Mouse (Mus musculus): ENCODE data around the gene Cdkal1. TPM values are rescaled to one million over a fixed set of nuclear protein-coding genes. Genes with fewer than 3 reads are reported as not detected.

Gene Cdkal1
- polyA plus RNA-seq, 1 experiment from 2014 or later, result 29.0 TPM

GRCm38 (mm10) chr13:29578621-29579020 lies 276.9 kb downstream of the Cdkal1 start:
- DNase-seq (ENCODE audit: low spot score) (no peak), ATAC-seq (ENCODE audit: low FRiP score) (no peak)
- Histone ChIP-seq H3K4me2 (replicated peaks; ENCODE audit: low read depth, low read length) (no peak overlapping the region), H3K27me3 (ENCODE audit: control insufficient read depth, insufficient read depth, low read length) (no peaks in the 10 kb centered on the region), H3K4me1 (replicated peaks; ENCODE audit: control insufficient read depth, insufficient read depth, low read length) (no peaks in the 10 kb centered on the region), H3K27ac (ENCODE audit: low read depth, low read length) (no peak overlapping the region), H3K9me3 (ENCODE audit: control insufficient read depth, low read length) (no peaks in the 10 kb centered on the region), H3K36me3 (ENCODE audit: control insufficient read depth, insufficient read depth, low read length) (no peaks in the 10 kb centered on the region), H3K9ac (ENCODE audit: low read depth, low read length) (no peak overlapping the region), H3K4me3 (ENCODE audit: low read depth, low read length) (no peak overlapping the region)
- 83% methylated on average over 3 of the region's 3 CpGs for whole genome bisulfite sequencing

GRCm38 (mm10) chr13:29574784-29575183 lies 280.7 kb downstream of the Cdkal1 start:
- 58% methylated on average over 1 of the region's 1 CpGs for WGBS
- DNase-seq (ENCODE audit: low spot score), result no peak
- H3K4me3 ChIP-seq (ENCODE audit: low read depth, low read length), result no peak overlapping the region
- H3K4me2 ChIP-seq (replicated peaks; ENCODE audit: low read depth, low read length), result no peak overlapping the region
- no peak overlapping the region for H3K9ac ChIP-seq (ENCODE audit: low read depth, low read length)
- H3K27me3 ChIP-seq (ENCODE audit: control insufficient read depth, insufficient read depth, low read length), result no peaks in the 10 kb centered on the region
- H3K36me3 ChIP-seq (ENCODE audit: control insufficient read depth, insufficient read depth, low read length), result no peaks in the 10 kb centered on the region
- no peak for ATAC-seq (ENCODE audit: low FRiP score)
- H3K4me1 ChIP-seq (replicated peaks; ENCODE audit: control insufficient read depth, insufficient read depth, low read length), result no peaks in the 10 kb centered on the region
- no peak overlapping the region for H3K27ac ChIP-seq (ENCODE audit: low read depth, low read length)
- H3K9me3 ChIP-seq (ENCODE audit: control insufficient read depth, low read length), result no peaks in the 10 kb centered on the region

GRCm38 (mm10) chr13:29572477-29572876 lies 283.0 kb downstream of the Cdkal1 start:
- no peak overlapping the region for H3K4me2 ChIP-seq (replicated peaks; ENCODE audit: low read depth, low read length)
- no peaks in the 10 kb centered on the region for H3K27me3 ChIP-seq (ENCODE audit: control insufficient read depth, insufficient read depth, low read length)
- no peak overlapping the region for H3K9ac ChIP-seq (ENCODE audit: low read depth, low read length)
- H3K36me3 ChIP-seq (ENCODE audit: control insufficient read depth, insufficient read depth, low read length), result no peaks in the 10 kb centered on the region
- H3K4me3 ChIP-seq (ENCODE audit: low read depth, low read length), result no peak overlapping the region
- 79% methylated on average over 2 of the region's 2 CpGs for WGBS
- H3K4me1 ChIP-seq (replicated peaks; ENCODE audit: control insufficient read depth, insufficient read depth, low read length), result no peaks in the 10 kb centered on the region
- no peak overlapping the region for H3K27ac ChIP-seq (ENCODE audit: low read depth, low read length)
- DNase-seq (ENCODE audit: low spot score) (no peak), ATAC-seq (ENCODE audit: low FRiP score) (no peak)
- H3K9me3 ChIP-seq (ENCODE audit: control insufficient read depth, low read length), result no peaks in the 10 kb centered on the region

GRCm38 (mm10) chr13:29565710-29566109 lies 289.8 kb downstream of the Cdkal1 start:
- H3K36me3 ChIP-seq (ENCODE audit: control insufficient read depth, insufficient read depth, low read length), result no peaks in the 10 kb centered on the region
- H3K4me1 ChIP-seq (replicated peaks; ENCODE audit: control insufficient read depth, insufficient read depth, low read length), result no peaks in the 10 kb centered on the region
- no peak overlapping the region for H3K4me3 ChIP-seq (ENCODE audit: low read depth, low read length)
- no peak for DNase-seq (ENCODE audit: low spot score)
- no peaks in the 10 kb centered on the region for H3K9me3 ChIP-seq (ENCODE audit: control insufficient read depth, low read length)
- no peak overlapping the region for H3K4me2 ChIP-seq (replicated peaks; ENCODE audit: low read depth, low read length)
- 77% methylated on average over 5 of the region's 5 CpGs for WGBS
- H3K9ac ChIP-seq (ENCODE audit: low read depth, low read length), result no peak overlapping the region
- ATAC-seq (ENCODE audit: low FRiP score), result no peak
- no peaks in the 10 kb centered on the region for H3K27me3 ChIP-seq (ENCODE audit: control insufficient read depth, insufficient read depth, low read length)
- H3K27ac ChIP-seq (ENCODE audit: low read depth, low read length), result no peak overlapping the region

GRCm38 (mm10) chr13:29559188-29559587 lies 296.3 kb downstream of the Cdkal1 start:
- no peak overlapping the region for H3K4me3 ChIP-seq (ENCODE audit: low read depth, low read length)
- ATAC-seq (ENCODE audit: low FRiP score) (no peak), DNase-seq (ENCODE audit: low spot score) (no peak)
- H3K36me3 ChIP-seq (ENCODE audit: control insufficient read depth, insufficient read depth, low read length), result no peaks in the 10 kb centered on the region
- 81% methylated on average over 3 of the region's 3 CpGs for WGBS
- H3K9ac ChIP-seq (ENCODE audit: low read depth, low read length), result no peak overlapping the region
- no peaks in the 10 kb centered on the region for H3K9me3 ChIP-seq (ENCODE audit: control insufficient read depth, low read length)
- no peak overlapping the region for H3K27ac ChIP-seq (ENCODE audit: low read depth, low read length)
- no peaks in the 10 kb centered on the region for H3K4me1 ChIP-seq (replicated peaks; ENCODE audit: control insufficient read depth, insufficient read depth, low read length)
- H3K4me2 ChIP-seq (replicated peaks; ENCODE audit: low read depth, low read length), result no peak overlapping the region
- no peaks in the 10 kb centered on the region for H3K27me3 ChIP-seq (ENCODE audit: control insufficient read depth, insufficient read depth, low read length)

GRCm38 (mm10) chr13:29555160-29555785 lies 300.2 kb downstream of the Cdkal1 start:
- Histone ChIP-seq H3K27me3 (ENCODE audit: control insufficient read depth, insufficient read depth, low read length) (no peaks in the 10 kb centered on the region), H3K36me3 (ENCODE audit: control insufficient read depth, insufficient read depth, low read length) (no peaks in the 10 kb centered on the region), H3K9ac (ENCODE audit: low read depth, low read length) (no peak overlapping the region), H3K27ac (ENCODE audit: low read depth, low read length) (no peak overlapping the region), H3K4me1 (replicated peaks; ENCODE audit: control insufficient read depth, insufficient read depth, low read length) (no peaks in the 10 kb centered on the region), H3K4me3 (ENCODE audit: low read depth, low read length) (no peak overlapping the region), H3K9me3 (ENCODE audit: control insufficient read depth, low read length) (no peaks in the 10 kb centered on the region), H3K4me2 (replicated peaks; ENCODE audit: low read depth, low read length) (no peak overlapping the region)
- 85% methylated on average over 9 of the region's 9 CpGs for WGBS
- ATAC-seq (ENCODE audit: low FRiP score), result no peak
- DNase-seq (ENCODE audit: low spot score), result no peak

- Histone ChIP-seq H3K4me1 (replicated peaks; ENCODE audit: control insufficient read depth, insufficient read depth, low read length) (no peaks in the 10 kb centered on the region), H3K27ac (ENCODE audit: low read depth, low read length) (no peak overlapping the region), H3K27me3 (ENCODE audit: control insufficient read depth, insufficient read depth, low read length) (no peaks in the 10 kb centered on the region), H3K4me3 (ENCODE audit: low read depth, low read length) (no peak overlapping the region), H3K36me3 (ENCODE audit: control insufficient read depth, insufficient read depth, low read length) (no peaks in the 10 kb centered on the region), H3K4me2 (replicated peaks; ENCODE audit: low read depth, low read length) (no peak overlapping the region), H3K9ac (ENCODE audit: low read depth, low read length) (no peak overlapping the region), H3K9me3 (ENCODE audit: control insufficient read depth, low read length) (no peaks in the 10 kb centered on the region)
- DNase-seq (ENCODE audit: low spot score), result no peak
- ATAC-seq (ENCODE audit: low FRiP score), result no peak
These were observed 301.7 kb downstream of the Cdkal1 start for GRCm38 (mm10) chr13:29553792-29554191.

GRCm38 (mm10) chr13:29552322-29552870 lies 303.1 kb downstream of the Cdkal1 start:
- Histone ChIP-seq H3K4me2 (replicated peaks; ENCODE audit: low read depth, low read length) (no peak overlapping the region), H3K4me3 (ENCODE audit: low read depth, low read length) (no peak overlapping the region), H3K36me3 (ENCODE audit: control insufficient read depth, insufficient read depth, low read length) (no peaks in the 10 kb centered on the region), H3K9ac (ENCODE audit: low read depth, low read length) (no peak overlapping the region), H3K9me3 (ENCODE audit: control insufficient read depth, low read length) (no peaks in the 10 kb centered on the region), H3K4me1 (replicated peaks; ENCODE audit: control insufficient read depth, insufficient read depth, low read length) (no peaks in the 10 kb centered on the region), H3K27me3 (ENCODE audit: control insufficient read depth, insufficient read depth, low read length) (no peaks in the 10 kb centered on the region), H3K27ac (ENCODE audit: low read depth, low read length) (no peak overlapping the region)
- DNase-seq (ENCODE audit: low spot score) (no peak), ATAC-seq (ENCODE audit: low FRiP score) (no peak)
- 83% methylated on average over 5 of the region's 5 CpGs for whole genome bisulfite sequencing

- H3K4me2 ChIP-seq (replicated peaks; ENCODE audit: low read depth, low read length), result no peak overlapping the region
- ATAC-seq (ENCODE audit: low FRiP score) (no peak), DNase-seq (ENCODE audit: low spot score) (no peak)
- no peak overlapping the region for H3K9ac ChIP-seq (ENCODE audit: low read depth, low read length)
- H3K4me3 ChIP-seq (ENCODE audit: low read depth, low read length), result no peak overlapping the region
- 85% methylated on average over 1 of the region's 1 CpGs for WGBS
- H3K9me3 ChIP-seq (ENCODE audit: control insufficient read depth, low read length), result no peaks in the 10 kb centered on the region
- H3K27ac ChIP-seq (ENCODE audit: low read depth, low read length), result no peak overlapping the region
- no peaks in the 10 kb centered on the region for H3K36me3 ChIP-seq (ENCODE audit: control insufficient read depth, insufficient read depth, low read length)
- H3K4me1 ChIP-seq (replicated peaks; ENCODE audit: control insufficient read depth, insufficient read depth, low read length), result no peaks in the 10 kb centered on the region
- no peaks in the 10 kb centered on the region for H3K27me3 ChIP-seq (ENCODE audit: control insufficient read depth, insufficient read depth, low read length)
These were observed 304.6 kb downstream of the Cdkal1 start for GRCm38 (mm10) chr13:29550886-29551285.

Data from hindbrain, embryonic 11.5 days (tissue).